Mouse (Mus musculus): ENCODE results near the gene Cpa2. TPM values are rescaled to one million over a fixed set of nuclear protein-coding genes. Genes with fewer than 3 reads are reported as not detected.

The Cpa2 gene
- polyA plus RNA-seq, 1 experiment from 2014 or later = 2.7 TPM

GRCm38 (mm10) chr6:30514242-30514641 is 27.1 kb upstream of the Cpa2 start:
- Histone ChIP-seq H3K4me2 (replicated peaks; ENCODE audit: low read depth, low read length) (no peak overlapping the region), H3K27me3 (replicated peaks; ENCODE audit: insufficient read depth, low read length) (no peaks in the 10 kb centered on the region), H3K9me3 (ENCODE audit: low read length) (no peaks in the 10 kb centered on the region), H3K9ac (replicated peaks; ENCODE audit: low read depth) (no peak overlapping the region), H3K36me3 (ENCODE audit: insufficient read depth, low read length) (no peaks in the 10 kb centered on the region), H3K4me1 (ENCODE audit: insufficient read depth, low read depth, low read length) (0 out of 2 replicates have a peak, but pooled peaks cover 4% of the 10 kb centered on the region), H3K4me3 (ENCODE audit: low read depth, low read length) (no peak overlapping the region), H3K27ac (ENCODE audit: low read length) (no peak overlapping the region)
- 12% methylated on average over 9 of the region's 9 CpGs for WGBS
- no peak for DNase-seq (ENCODE audit: low spot score)
- no peak for ATAC-seq
- TF ChIP-seq EP300 (IDR thresholded peaks at IDR 0.05) (no peak), CTCF (IDR thresholded peaks at IDR 0.05) (no peak)

GRCm38 (mm10) chr6:30520400-30520799 is 21.0 kb upstream of the Cpa2 start:
- DNase-seq (ENCODE audit: low spot score) (no peak), ATAC-seq (no peak)
- 64% methylated on average over 11 of the region's 11 CpGs for WGBS
- Histone ChIP-seq H3K27ac (ENCODE audit: low read length) (no peak overlapping the region), H3K4me3 (ENCODE audit: low read depth, low read length) (no peak overlapping the region), H3K4me1 (ENCODE audit: insufficient read depth, low read depth, low read length) (no peaks in the 10 kb centered on the region), H3K27me3 (replicated peaks; ENCODE audit: insufficient read depth, low read length) (no peaks in the 10 kb centered on the region), H3K9me3 (ENCODE audit: low read length) (no peaks in the 10 kb centered on the region), H3K9ac (replicated peaks; ENCODE audit: low read depth) (no peak overlapping the region), H3K36me3 (ENCODE audit: insufficient read depth, low read length) (no peaks in the 10 kb centered on the region), H3K4me2 (replicated peaks; ENCODE audit: low read depth, low read length) (no peak overlapping the region)
- TF ChIP-seq CTCF (IDR thresholded peaks at IDR 0.05) (peak; percentile 41), EP300 (IDR thresholded peaks at IDR 0.05) (no peak)

- ATAC-seq = no peak
- 66% methylated on average over 7 of the region's 7 CpGs for WGBS
- Histone ChIP-seq H3K4me1 (ENCODE audit: insufficient read depth, low read depth, low read length) (no peaks in the 10 kb centered on the region), H3K27me3 (replicated peaks; ENCODE audit: insufficient read depth, low read length) (no peaks in the 10 kb centered on the region), H3K9me3 (ENCODE audit: low read length) (no peaks in the 10 kb centered on the region), H3K9ac (replicated peaks; ENCODE audit: low read depth) (no peak overlapping the region), H3K4me3 (ENCODE audit: low read depth, low read length) (no peak overlapping the region), H3K36me3 (ENCODE audit: insufficient read depth, low read length) (no peaks in the 10 kb centered on the region), H3K27ac (ENCODE audit: low read length) (no peak overlapping the region), H3K4me2 (replicated peaks; ENCODE audit: low read depth, low read length) (no peak overlapping the region)
- TF ChIP-seq CTCF (IDR thresholded peaks at IDR 0.05) (no peak), EP300 (IDR thresholded peaks at IDR 0.05) (no peak)
- no peak for DNase-seq (ENCODE audit: low spot score)
Observed at GRCm38 (mm10) chr6:30525456-30526332, 15.7 kb upstream of the Cpa2 start.

- no peak overlapping the region for H3K9ac ChIP-seq (replicated peaks; ENCODE audit: low read depth)
- peak overlapping the region; percentile 79 for H3K27ac ChIP-seq (ENCODE audit: low read length)
- 0 out of 2 replicates have a peak overlapping the region, but pooled peaks have one; percentile 0 for H3K4me3 ChIP-seq (ENCODE audit: low read depth, low read length)
- H3K4me2 ChIP-seq (replicated peaks; ENCODE audit: low read depth, low read length) = peak overlapping the region; percentile 37
- 14% methylated on average over 19 of the region's 19 CpGs for WGBS
- H3K27me3 ChIP-seq (replicated peaks; ENCODE audit: insufficient read depth, low read length) = no peaks in the 10 kb centered on the region
- peak; percentile 52 for DNase-seq (ENCODE audit: low spot score)
- peak; percentile 47 for ATAC-seq
- no peaks in the 10 kb centered on the region for H3K9me3 ChIP-seq (ENCODE audit: low read length)
- H3K36me3 ChIP-seq (ENCODE audit: insufficient read depth, low read length) = no peaks in the 10 kb centered on the region
- no peaks in the 10 kb centered on the region for H3K4me1 ChIP-seq (ENCODE audit: insufficient read depth, low read depth, low read length)
- TF ChIP-seq EP300 (IDR thresholded peaks at IDR 0.05) (no peak), CTCF (IDR thresholded peaks at IDR 0.05) (peak; percentile 2; the same call in 1 of the 2 replicates)
Observed at GRCm38 (mm10) chr6:30526586-30527515, 14.5 kb upstream of the Cpa2 start.

- no peaks in the 10 kb centered on the region for H3K36me3 ChIP-seq (ENCODE audit: insufficient read depth, low read length)
- no peak overlapping the region for H3K9ac ChIP-seq (replicated peaks; ENCODE audit: low read depth)
- H3K4me1 ChIP-seq (ENCODE audit: insufficient read depth, low read depth, low read length) = no peaks in the 10 kb centered on the region
- no peak overlapping the region for H3K27ac ChIP-seq (ENCODE audit: low read length)
- TF ChIP-seq CTCF (IDR thresholded peaks at IDR 0.05) (no peak), EP300 (IDR thresholded peaks at IDR 0.05) (no peak)
- H3K9me3 ChIP-seq (ENCODE audit: low read length) = no peaks in the 10 kb centered on the region
- H3K4me2 ChIP-seq (replicated peaks; ENCODE audit: low read depth, low read length) = no peak overlapping the region
- ATAC-seq (peak; percentile 8; the same call in 1 of the 2 replicates), DNase-seq (ENCODE audit: low spot score) (no peak)
- no peaks in the 10 kb centered on the region for H3K27me3 ChIP-seq (replicated peaks; ENCODE audit: insufficient read depth, low read length)
- 15% methylated on average over 6 of the region's 6 CpGs for WGBS
- H3K4me3 ChIP-seq (ENCODE audit: low read depth, low read length) = no peak overlapping the region
Observed at GRCm38 (mm10) chr6:30528800-30529199, 12.6 kb upstream of the Cpa2 start.

GRCm38 (mm10) chr6:30535340-30535739 is 6.0 kb upstream of the Cpa2 start:
- Histone ChIP-seq H3K27me3 (replicated peaks; ENCODE audit: insufficient read depth, low read length) (no peaks in the 10 kb centered on the region), H3K9me3 (ENCODE audit: low read length) (no peaks in the 10 kb centered on the region), H3K9ac (replicated peaks; ENCODE audit: low read depth) (no peak overlapping the region), H3K36me3 (ENCODE audit: insufficient read depth, low read length) (no peaks in the 10 kb centered on the region), H3K27ac (ENCODE audit: low read length) (no peak overlapping the region), H3K4me1 (ENCODE audit: insufficient read depth, low read depth, low read length) (no peaks in the 10 kb centered on the region), H3K4me3 (ENCODE audit: low read depth, low read length) (no peak overlapping the region), H3K4me2 (replicated peaks; ENCODE audit: low read depth, low read length) (no peak overlapping the region)
- 47% methylated on average over 3 of the region's 3 CpGs for WGBS
- DNase-seq (ENCODE audit: low spot score) (peak; percentile 63), ATAC-seq (no peak)
- no peak for TF ChIP-seq EP300 (IDR thresholded peaks at IDR 0.05)
- peak; percentile 73 for TF ChIP-seq CTCF (IDR thresholded peaks at IDR 0.05)

Data from lung, postnatal 0 days (tissue).